Mouse (Mus musculus): ENCODE data around the gene Pax6. TPM values are rescaled to one million over a fixed set of nuclear protein-coding genes. Genes with fewer than 3 reads are reported as not detected.

The Pax6 gene
- total RNA-seq, 2 experiments from 2014 or later, result 10.5 to 13.5 TPM

DNA sequence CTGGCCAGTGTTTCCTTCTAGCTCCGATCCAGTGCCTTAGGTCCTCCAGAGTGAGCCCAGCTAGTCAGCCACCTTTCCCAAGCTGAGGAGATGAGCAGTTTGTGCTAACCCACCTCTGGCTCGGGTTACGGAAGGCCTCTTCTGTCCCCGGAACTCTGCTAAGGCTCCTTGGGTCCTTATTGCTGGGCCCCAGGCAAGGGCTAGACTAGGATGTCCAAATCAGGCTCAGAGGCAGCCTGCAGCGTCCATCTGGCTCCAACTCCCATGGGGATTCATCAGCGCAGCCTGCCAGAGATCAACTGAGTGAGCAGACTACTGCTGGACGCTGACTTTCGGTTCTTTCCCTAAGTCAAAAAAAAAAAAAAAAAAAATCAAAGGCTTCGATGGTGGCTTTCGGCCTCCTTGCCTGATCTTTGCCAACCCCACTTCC lies 4.9 kb downstream of the Pax6 start:
- H3K4me3 ChIP-seq, result peak overlapping the region; percentile 16; the same call in 1 of the 2 replicates
- no peak for DNase-seq (ENCODE audit: low spot score in 2 of 2)
- H3K27ac ChIP-seq, result peak overlapping the region; percentile 77
- TF ChIP-seq CTCF (conservative IDR thresholded peaks at IDR 0.05), result no peak

DNA sequence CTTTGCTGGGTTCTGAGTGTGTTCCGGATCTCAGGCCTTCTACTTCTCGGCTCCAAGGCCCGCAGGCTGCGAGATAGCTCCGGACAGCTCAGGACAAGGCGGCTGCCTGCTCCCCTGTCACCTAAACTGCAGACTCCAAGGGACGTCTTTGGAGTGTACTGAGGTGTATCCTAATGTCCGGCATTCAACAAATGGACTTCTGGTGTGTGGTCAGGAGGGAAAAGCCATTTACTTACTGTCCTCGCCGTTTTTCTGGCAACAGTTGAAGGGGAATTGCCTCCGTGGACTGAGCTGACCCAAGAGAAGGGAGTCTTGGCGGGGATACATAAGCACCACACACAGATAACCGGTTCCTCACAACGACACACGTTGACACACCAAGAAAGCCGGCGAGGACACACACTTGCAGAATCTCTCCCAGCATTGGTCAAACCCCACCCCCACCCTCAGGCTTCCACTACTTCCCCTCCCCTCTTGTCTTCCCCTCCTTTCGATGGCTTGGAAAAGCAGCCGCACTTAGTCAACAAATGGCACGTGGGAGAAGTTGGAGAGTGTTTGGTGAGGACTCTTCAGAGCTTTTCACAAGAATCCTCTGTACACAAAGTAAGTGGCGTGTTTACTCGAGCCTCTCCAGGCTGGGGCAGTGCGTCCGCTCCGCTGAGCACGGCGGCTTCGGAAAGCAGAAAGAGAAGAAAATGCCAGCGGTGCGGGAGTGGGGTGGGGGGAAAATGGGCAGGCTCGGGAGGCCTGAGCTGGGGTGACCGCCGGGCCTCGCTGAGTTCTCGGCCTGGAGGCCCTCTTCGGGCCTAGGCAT lies 5.6 kb downstream of the Pax6 start:
- H3K4me3 ChIP-seq, result peak overlapping the region; percentile 52
- DNase-seq (ENCODE audit: low spot score in 2 of 2), result no peak
- peak overlapping the region; percentile 77 for H3K27ac ChIP-seq
- no peak for TF ChIP-seq CTCF (conservative IDR thresholded peaks at IDR 0.05)

DNA sequence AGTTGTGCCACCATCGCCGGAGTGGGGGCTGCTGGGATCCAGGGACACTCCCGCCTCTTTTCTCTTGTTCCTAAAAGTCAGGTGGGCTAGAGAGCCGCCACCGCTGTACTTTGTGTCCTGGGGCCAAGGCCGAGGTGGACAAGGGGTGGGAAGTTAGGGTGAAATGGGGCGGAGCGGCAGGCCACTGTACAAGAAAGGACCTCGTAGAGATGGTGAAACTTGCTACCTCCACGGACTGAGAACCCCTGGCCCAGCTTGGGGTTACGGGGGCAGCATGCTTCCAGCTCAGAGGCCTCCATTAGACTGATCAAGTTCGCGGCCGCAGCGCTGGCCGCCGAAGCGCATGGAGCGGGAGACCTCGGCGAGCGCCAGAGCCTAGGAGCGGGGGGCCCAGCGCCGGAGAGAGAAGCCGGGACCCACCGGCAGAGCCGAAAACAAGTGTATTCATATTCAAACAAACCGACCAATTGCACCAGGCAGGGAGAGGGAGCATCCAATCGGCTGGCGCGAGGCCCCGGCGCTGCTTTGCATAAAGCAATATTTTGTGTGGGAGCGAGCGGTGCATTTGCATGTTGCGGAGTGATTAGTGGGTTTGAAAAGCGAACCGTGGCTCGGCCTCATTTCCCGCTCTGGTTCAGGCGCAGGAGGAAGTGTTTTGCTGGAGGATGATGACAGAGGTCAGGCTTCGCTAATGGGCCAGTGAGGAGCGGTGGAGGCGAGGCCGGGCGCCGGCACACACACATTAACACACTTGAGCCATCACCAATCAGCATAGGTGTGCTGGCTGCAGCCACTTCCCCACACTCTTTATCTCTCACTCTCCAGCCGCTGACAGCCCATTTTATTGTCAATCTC lies 6.4 kb downstream of the Pax6 start:
- no peak for TF ChIP-seq CTCF (conservative IDR thresholded peaks at IDR 0.05)
- peak; percentile 82 to 87 for DNase-seq (ENCODE audit: low spot score in 2 of 2)
- peak overlapping the region; percentile 88 for H3K27ac ChIP-seq
- peak overlapping the region; percentile 52 for H3K4me3 ChIP-seq

DNA sequence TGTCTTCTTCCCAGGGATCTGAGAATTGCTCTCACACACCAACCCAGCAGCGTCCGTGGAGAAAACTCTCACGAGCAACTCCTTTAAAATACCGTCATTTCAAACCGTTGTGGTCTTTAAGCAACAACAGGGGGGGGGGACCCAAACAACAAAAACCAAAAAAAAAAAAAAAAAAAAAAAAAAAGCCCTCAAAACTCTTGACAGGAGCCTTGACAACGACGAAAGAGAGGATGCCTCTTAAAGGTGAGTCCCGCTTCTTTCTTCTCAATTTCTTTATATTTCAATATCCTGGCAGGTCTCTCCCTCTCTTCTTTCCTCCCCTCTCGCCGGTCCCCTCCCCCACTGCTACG lies 7.0 kb downstream of the Pax6 start:
- peak overlapping the region; percentile 88 for H3K27ac ChIP-seq
- DNase-seq (ENCODE audit: low spot score in 2 of 2), result no peak
- no peak for TF ChIP-seq CTCF (conservative IDR thresholded peaks at IDR 0.05)
- H3K4me3 ChIP-seq, result peak overlapping the region; percentile 52

DNA sequence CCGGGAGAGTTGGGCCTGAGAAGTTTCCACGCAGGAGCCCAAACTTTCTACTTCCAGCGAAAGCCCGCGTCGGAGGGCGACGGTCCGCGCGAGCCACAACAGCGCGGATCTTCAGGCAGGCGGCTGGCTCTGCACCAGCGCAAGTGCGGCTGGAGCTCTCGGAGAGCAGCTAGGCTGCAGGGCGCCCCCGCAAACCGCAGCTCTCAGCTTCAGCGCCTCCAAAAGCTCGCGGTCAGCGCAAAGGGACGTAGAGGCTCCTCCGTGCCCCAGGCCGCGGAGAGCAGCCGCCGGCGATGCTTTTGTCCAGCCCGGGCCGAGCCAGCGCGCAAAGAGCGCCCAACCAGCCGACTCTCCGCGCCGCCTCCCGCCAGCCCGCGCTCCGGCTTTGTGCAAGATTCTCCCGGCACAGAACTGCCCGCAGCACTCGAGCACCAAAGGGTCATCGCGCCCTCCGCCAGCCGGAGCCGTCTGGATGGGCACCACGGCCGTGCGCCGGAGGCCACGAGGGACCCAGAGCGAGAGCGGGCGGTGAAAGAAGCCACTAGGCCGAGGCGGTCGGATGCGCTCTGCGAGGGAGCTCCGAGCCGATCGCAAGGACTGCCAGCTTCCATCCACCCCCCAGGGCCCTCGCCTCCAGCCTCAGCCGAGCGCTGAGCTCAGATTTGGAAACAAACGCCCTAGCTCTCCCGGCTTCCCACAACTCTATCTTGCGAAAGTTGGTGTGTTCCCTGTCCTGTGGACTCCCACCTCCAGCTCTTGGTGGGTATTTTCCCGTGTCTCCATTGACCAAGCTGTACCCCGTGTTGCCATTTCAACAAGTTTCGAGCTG lies 7.6 kb downstream of the Pax6 start:
- DNase-seq (ENCODE audit: low spot score in 2 of 2), result no peak
- Histone ChIP-seq H3K4me3 (peak overlapping the region; percentile 52), H3K27ac (peak overlapping the region; percentile 88)
- TF ChIP-seq CTCF (conservative IDR thresholded peaks at IDR 0.05), result no peak

DNA sequence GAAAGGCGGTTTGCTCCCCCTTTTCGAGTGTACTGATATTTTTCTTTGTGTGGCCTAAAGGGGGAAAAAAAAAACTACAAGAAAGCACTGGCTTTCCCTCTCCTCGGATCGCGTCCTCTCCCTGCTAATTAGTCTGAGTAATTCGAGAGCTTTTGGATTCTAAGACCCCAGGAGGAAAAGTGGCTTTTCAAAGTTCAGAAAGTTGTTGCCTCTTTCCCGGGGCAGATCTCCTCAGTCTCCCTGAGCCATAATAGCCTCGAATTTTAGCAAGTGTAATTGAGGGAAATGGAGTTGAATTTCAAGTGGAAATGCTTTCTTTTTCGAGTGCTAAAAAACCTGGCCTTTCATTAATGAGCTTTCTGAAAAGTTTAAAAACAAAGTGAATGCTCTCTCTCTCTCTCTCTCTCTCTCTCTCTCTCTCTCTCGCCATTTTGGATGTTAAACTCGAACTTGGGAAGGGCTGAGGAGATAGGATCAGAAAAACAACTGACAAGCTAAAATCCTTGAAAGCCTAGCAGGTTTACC lies 8.3 kb downstream of the Pax6 start:
- no peak for TF ChIP-seq CTCF (conservative IDR thresholded peaks at IDR 0.05)
- peak overlapping the region; percentile 52 for H3K4me3 ChIP-seq
- no peak for DNase-seq (ENCODE audit: low spot score in 2 of 2)
- H3K27ac ChIP-seq, result peak overlapping the region; percentile 88

DNA sequence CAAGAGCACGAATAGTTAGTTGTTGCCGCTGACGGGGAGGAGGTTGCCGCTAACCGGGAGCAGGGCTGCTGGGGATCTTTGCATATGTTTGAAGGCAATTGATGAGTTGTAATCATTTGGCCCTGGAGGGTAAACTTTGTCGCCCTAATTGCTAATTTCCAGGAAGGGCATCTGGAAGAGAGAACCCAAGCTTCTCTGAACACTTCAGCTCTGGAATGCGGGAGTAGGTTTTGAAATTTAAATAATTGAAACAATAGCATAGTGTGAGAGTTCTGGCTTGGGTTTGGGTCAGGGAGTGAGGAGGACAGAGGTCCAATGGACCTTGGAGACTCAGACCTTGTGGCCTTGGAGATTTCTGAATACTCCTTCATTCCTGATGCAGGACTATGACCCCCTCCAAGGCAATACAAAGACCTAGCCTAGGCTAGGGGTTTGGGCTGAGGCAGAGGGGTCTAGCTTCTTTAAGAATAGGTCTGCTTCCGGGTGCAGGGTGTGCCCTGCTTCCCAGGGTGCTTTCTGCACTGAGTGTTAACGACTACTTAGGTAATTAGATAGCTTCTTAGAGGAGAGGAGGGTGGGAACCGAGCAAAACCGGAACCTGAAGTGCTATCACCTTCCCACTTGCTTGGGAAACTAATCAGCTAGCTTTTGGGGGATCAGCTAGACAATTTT lies 8.9 kb downstream of the Pax6 start:
- Histone ChIP-seq H3K4me3 (peak overlapping the region; percentile 45), H3K27ac (peak overlapping the region; percentile 74)
- TF ChIP-seq CTCF (conservative IDR thresholded peaks at IDR 0.05), result no peak
- no peak for DNase-seq (ENCODE audit: low spot score in 2 of 2)

DNA sequence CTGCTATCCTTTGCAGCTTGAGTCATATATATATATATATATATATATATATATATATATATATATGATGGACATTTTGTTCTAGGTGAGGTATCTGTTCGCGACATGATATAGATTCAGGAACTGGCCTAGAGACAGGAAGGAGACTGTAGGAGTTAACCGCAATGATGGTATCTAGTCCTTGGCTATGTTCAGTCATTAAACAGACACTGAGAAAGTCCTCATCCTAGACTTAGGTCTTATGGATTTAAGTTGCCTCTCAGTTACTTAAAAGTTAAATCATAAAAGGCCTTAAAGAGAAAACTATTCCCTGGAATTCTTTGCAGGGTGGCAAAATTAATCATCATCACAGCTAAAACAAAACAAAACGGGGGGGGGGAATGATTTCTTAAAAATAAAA lies 9.6 kb downstream of the Pax6 start:
- H3K27ac ChIP-seq, result no peak overlapping the region

DNA sequence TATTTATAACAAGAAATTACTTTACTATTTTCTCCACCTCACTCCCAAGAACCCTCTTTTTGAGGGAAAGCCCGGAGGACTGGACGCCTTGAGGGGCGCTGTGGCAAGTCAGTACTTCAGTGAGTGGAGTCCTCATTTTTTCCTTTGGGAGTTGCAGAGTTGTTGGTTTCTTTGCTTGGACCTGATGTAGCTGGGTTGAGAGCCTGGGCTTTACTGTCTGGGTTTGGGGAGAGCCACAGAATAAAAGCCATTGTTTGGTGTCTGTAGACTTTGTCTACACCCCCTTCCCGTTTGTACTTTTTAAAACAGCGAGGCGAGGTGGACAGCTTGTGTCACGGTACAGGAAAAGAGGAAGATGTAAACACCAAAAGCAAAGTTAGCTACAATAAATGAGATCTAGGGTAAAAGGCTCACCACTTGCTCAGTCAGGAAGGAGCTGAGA lies 10.2 kb downstream of the Pax6 start:
- H3K27ac ChIP-seq, result peak overlapping the region; percentile 72; the same call in 1 of the 2 replicates

More for the DNA sequence above, 9.6 kb downstream of the Pax6 start:
- no peak for DNase-seq (ENCODE audit: low spot score in 2 of 2)
- no peak for TF ChIP-seq CTCF (conservative IDR thresholded peaks at IDR 0.05)
- no peak overlapping the region; the same call in 1 of the 2 replicates for H3K4me3 ChIP-seq

DNA sequence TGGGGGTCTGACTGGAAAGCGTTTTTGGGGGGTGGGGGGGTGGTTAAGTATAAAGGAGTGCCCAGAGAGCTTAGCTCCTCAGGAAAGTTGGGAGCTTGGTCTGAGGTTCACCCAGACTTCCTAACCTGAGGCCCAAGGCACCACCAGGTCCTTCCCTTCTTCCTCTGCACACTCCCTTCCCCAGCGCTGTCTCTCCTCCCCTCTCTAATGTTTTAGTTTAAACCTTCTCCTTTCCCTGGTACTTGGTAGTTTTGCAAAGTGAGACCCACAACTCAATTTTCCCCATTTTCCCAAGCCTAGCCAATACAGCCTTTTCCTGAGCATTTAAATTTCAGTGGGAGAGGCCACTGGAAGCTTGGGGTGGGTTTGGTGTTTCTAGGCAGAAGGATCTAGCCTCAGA lies 10.6 kb downstream of the Pax6 start:
- TF ChIP-seq CTCF (conservative IDR thresholded peaks at IDR 0.05), result no peak
- DNase-seq (ENCODE audit: low spot score in 2 of 2), result no peak
- Histone ChIP-seq H3K27ac (peak overlapping the region; percentile 72; the same call in 1 of the 2 replicates), H3K4me3 (no peak overlapping the region; the same call in 1 of the 2 replicates)

More for the DNA sequence above, 10.2 kb downstream of the Pax6 start:
- DNase-seq (ENCODE audit: low spot score in 2 of 2), result no peak
- no peak for TF ChIP-seq CTCF (conservative IDR thresholded peaks at IDR 0.05)
- H3K4me3 ChIP-seq, result no peak overlapping the region; the same call in 1 of the 2 replicates

DNA sequence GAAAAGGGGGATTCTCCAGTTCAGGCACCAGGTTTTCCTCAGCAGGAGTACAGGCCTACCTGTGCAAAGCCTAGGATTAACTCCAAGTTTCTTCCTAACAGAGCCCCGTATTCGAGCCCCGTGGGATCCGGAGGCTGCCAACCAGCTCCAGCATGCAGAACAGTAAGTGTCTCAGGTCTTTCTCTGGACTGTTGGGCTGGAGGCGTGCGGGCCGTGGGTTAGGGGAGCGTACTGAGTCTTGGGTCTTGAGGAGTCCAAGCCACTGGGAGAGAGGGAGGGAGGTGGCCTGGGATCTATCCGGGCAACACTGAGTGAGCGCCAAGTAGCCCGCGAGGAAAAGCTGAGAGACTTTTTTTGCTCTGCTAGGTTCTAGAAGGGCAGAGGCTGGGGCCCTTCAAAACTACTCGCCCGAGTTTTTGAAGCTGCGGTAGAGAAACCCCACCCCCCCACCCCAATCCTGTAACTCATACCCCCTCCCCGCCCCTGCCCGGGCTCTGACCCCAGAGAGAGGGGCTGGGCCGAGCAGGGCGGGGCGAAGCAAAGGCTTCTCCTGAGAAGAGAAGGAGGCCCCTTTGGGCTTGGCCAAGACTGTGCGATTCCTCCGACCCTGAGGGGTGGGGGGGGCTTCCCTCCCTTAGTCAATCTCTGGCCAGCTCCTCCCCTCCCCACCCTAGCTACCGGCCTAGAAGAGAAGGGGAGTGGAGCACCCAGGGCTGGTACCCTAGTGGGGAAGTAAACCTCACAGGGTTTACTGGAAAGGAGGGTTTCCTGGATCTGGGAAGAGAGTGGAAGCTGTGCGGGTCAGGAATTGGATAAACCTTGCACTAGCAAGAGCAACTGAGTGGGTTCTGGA lies 11.7 kb downstream of the Pax6 start:
- no peak for DNase-seq (ENCODE audit: low spot score in 2 of 2)
- Histone ChIP-seq H3K27ac (peak overlapping the region; percentile 72), H3K4me3 (no peak overlapping the region; the same call in 1 of the 2 replicates)
- no peak for TF ChIP-seq CTCF (conservative IDR thresholded peaks at IDR 0.05)

Measured in layer of hippocampus, adult 2 months (tissue).